Mouse (Mus musculus): ENCODE data around the gene Krtdap. TPM values are rescaled to one million over a fixed set of nuclear protein-coding genes. Genes with fewer than 3 reads are reported as not detected.
"Not testable (repeated sequence)": the region's sequence is repeated elsewhere in the genome, so short reads cannot be mapped to it uniquely, and the experiment has no call there.

The Krtdap gene
- polyA plus RNA-seq (2015; fragmentation: Nextera tagmentation; extraction: Ambion mirVana) = 1.0 and 1.5 TPM in 2 replicates

- Histone ChIP-seq H3K9me3 (ENCODE audit: low read length) (no peaks in the 10 kb centered on the region), H3K27me3 (ENCODE audit: insufficient read depth, low read length) (no peaks in the 10 kb centered on the region), H3K9ac (replicated peaks; ENCODE audit: low read length) (no peak within 1 kb of the TSS), H3K36me3 (ENCODE audit: insufficient read depth, low read length) (no peaks in the 10 kb centered on the region), H3K4me1 (ENCODE audit: insufficient read depth, low read length) (no peaks in the 10 kb centered on the region), H3K4me3 (ENCODE audit: low read length) (no peak within 1 kb of the TSS), H3K4me2 (replicated peaks; ENCODE audit: low read depth, low read length) (no peak within 1 kb of the TSS), H3K27ac (ENCODE audit: low read length) (no peak within 1 kb of the TSS)
- WGBS = 45% methylated on average over 15 of the region's 15 CpGs
- no peak for ATAC-seq (ENCODE audit: low FRiP score, low TSS enrichment)
Observed at GRCm38 (mm10) chr7:30787377-30788022, at the start of gene Krtdap. TSS of gene Krtdap (plus strand) at chr7:30787896.

- H3K27me3 ChIP-seq (ENCODE audit: insufficient read depth, low read length); H3K4me1 ChIP-seq (ENCODE audit: insufficient read depth, low read length); H3K4me3 ChIP-seq (ENCODE audit: low read length); H3K9ac ChIP-seq (replicated peaks; ENCODE audit: low read length); H3K4me2 ChIP-seq (replicated peaks; ENCODE audit: low read depth, low read length); H3K27ac ChIP-seq (ENCODE audit: low read length); H3K9me3 ChIP-seq (ENCODE audit: low read length); H3K36me3 ChIP-seq (ENCODE audit: insufficient read depth, low read length); ATAC-seq (ENCODE audit: low FRiP score, low TSS enrichment): not testable (repeated sequence)
- WGBS = 75% methylated on average over 2 of the region's 2 CpGs
Observed at GRCm38 (mm10) chr7:30742570-30742969, 45.1 kb upstream of the Krtdap start.

GRCm38 (mm10) chr7:30743617-30744016, 44.1 kb upstream of the Krtdap start, which contains the start of gene Gapdhs:
TSS of gene Gapdhs (minus strand) at chr7:30743681.
- no CpG with 5 or more reads among the region's 4 CpGs for WGBS
- H3K27ac ChIP-seq (ENCODE audit: low read length); H3K27me3 ChIP-seq (ENCODE audit: insufficient read depth, low read length); H3K4me3 ChIP-seq (ENCODE audit: low read length); H3K9ac ChIP-seq (replicated peaks; ENCODE audit: low read length); H3K4me2 ChIP-seq (replicated peaks; ENCODE audit: low read depth, low read length); H3K36me3 ChIP-seq (ENCODE audit: insufficient read depth, low read length); H3K9me3 ChIP-seq (ENCODE audit: low read length); H3K4me1 ChIP-seq (ENCODE audit: insufficient read depth, low read length): not testable (repeated sequence)
- ATAC-seq (ENCODE audit: low FRiP score, low TSS enrichment) = 0 out of 2 replicates have a peak, but pooled peaks have one; percentile 25

GRCm38 (mm10) chr7:30744022-30744598, 43.6 kb upstream of the Krtdap start:
- H3K9me3 ChIP-seq (ENCODE audit: low read length) = no peaks in the 10 kb centered on the region
- H3K36me3 ChIP-seq (ENCODE audit: insufficient read depth, low read length) = 0 out of 2 replicates have a peak, but pooled peaks cover 6% of the 10 kb centered on the region
- no peaks in the 10 kb centered on the region for H3K27me3 ChIP-seq (ENCODE audit: insufficient read depth, low read length)
- peaks cover 7% of the 10 kb centered on the region for H3K4me1 ChIP-seq (ENCODE audit: insufficient read depth, low read length)
- WGBS = 40% methylated on average over 4 of the region's 4 CpGs
- no peak overlapping the region for H3K4me2 ChIP-seq (replicated peaks; ENCODE audit: low read depth, low read length)
- no peak; the same call in 1 of the 2 replicates for ATAC-seq (ENCODE audit: low FRiP score, low TSS enrichment)
- no peak overlapping the region for H3K9ac ChIP-seq (replicated peaks; ENCODE audit: low read length)
- H3K4me3 ChIP-seq (ENCODE audit: low read length) = no peak overlapping the region
- H3K27ac ChIP-seq (ENCODE audit: low read length) = no peak overlapping the region

GRCm38 (mm10) chr7:30747525-30748204, 40.0 kb upstream of the Krtdap start:
- H3K27ac ChIP-seq (ENCODE audit: low read length) = no peak overlapping the region
- ATAC-seq (ENCODE audit: low FRiP score, low TSS enrichment) = no peak
- no peak overlapping the region for H3K4me2 ChIP-seq (replicated peaks; ENCODE audit: low read depth, low read length)
- no peaks in the 10 kb centered on the region for H3K9me3 ChIP-seq (ENCODE audit: low read length)
- no peaks in the 10 kb centered on the region for H3K36me3 ChIP-seq (ENCODE audit: insufficient read depth, low read length)
- no peak overlapping the region for H3K4me3 ChIP-seq (ENCODE audit: low read length)
- 74% methylated on average over 7 of the region's 7 CpGs for WGBS
- no peaks in the 10 kb centered on the region for H3K27me3 ChIP-seq (ENCODE audit: insufficient read depth, low read length)
- peaks cover 25% of the 10 kb centered on the region for H3K4me1 ChIP-seq (ENCODE audit: insufficient read depth, low read length)
- no peak overlapping the region for H3K9ac ChIP-seq (replicated peaks; ENCODE audit: low read length)

- Histone ChIP-seq H3K27me3 (ENCODE audit: insufficient read depth, low read length) (no peaks in the 10 kb centered on the region), H3K36me3 (ENCODE audit: insufficient read depth, low read length) (peaks cover 7% of the 10 kb centered on the region), H3K27ac (ENCODE audit: low read length) (0 out of 2 replicates have a peak overlapping the region, but pooled peaks have one; percentile 43), H3K9ac (replicated peaks; ENCODE audit: low read length) (no peak overlapping the region), H3K4me2 (replicated peaks; ENCODE audit: low read depth, low read length) (no peak overlapping the region), H3K4me1 (ENCODE audit: insufficient read depth, low read length) (peaks cover 18% of the 10 kb centered on the region), H3K4me3 (ENCODE audit: low read length) (no peak overlapping the region), H3K9me3 (ENCODE audit: low read length) (peaks cover 10% of the 10 kb centered on the region)
- 56% methylated on average over 13 of the region's 13 CpGs for WGBS
- ATAC-seq (ENCODE audit: low FRiP score, low TSS enrichment) = peak; percentile 71; the same call in 1 of the 2 replicates
Observed at GRCm38 (mm10) chr7:30749824-30750606, 37.7 kb upstream of the Krtdap start.

GRCm38 (mm10) chr7:30751086-30751669, 36.5 kb upstream of the Krtdap start, which contains the start of gene Sbsn:
TSS of gene Sbsn (plus strand) at chr7:30751471.
- no peak within 1 kb of the TSS for H3K27ac ChIP-seq (ENCODE audit: low read length)

GRCm38 (mm10) chr7:30757001-30757400, 30.7 kb upstream of the Krtdap start:
- H3K4me1 ChIP-seq (ENCODE audit: insufficient read depth, low read length) = no peaks in the 10 kb centered on the region
- peaks cover 12% of the 10 kb centered on the region for H3K9me3 ChIP-seq (ENCODE audit: low read length)
- no peak overlapping the region for H3K4me3 ChIP-seq (ENCODE audit: low read length)
- H3K27me3 ChIP-seq (ENCODE audit: insufficient read depth, low read length) = no peaks in the 10 kb centered on the region
- H3K4me2 ChIP-seq (replicated peaks; ENCODE audit: low read depth, low read length) = no peak overlapping the region
- no peak overlapping the region for H3K9ac ChIP-seq (replicated peaks; ENCODE audit: low read length)
- ATAC-seq (ENCODE audit: low FRiP score, low TSS enrichment) = no peak
- WGBS = 80% methylated on average over 3 of the region's 3 CpGs
- peaks cover 10% of the 10 kb centered on the region for H3K36me3 ChIP-seq (ENCODE audit: insufficient read depth, low read length)
- H3K27ac ChIP-seq (ENCODE audit: low read length) = no peak overlapping the region

More at GRCm38 (mm10) chr7:30751086-30751669, 36.5 kb upstream of the Krtdap start, which contains the start of gene Sbsn:
- peaks cover 10% of the 10 kb centered on the region for H3K36me3 ChIP-seq (ENCODE audit: insufficient read depth, low read length)
- H3K4me3 ChIP-seq (ENCODE audit: low read length) = no peak within 1 kb of the TSS
- H3K9ac ChIP-seq (replicated peaks; ENCODE audit: low read length) = no peak within 1 kb of the TSS
- peak; percentile 68 for ATAC-seq (ENCODE audit: low FRiP score, low TSS enrichment)
- WGBS = 35% methylated on average over 5 of the region's 5 CpGs
- H3K4me1 ChIP-seq (ENCODE audit: insufficient read depth, low read length) = peaks cover 18% of the 10 kb centered on the region
- H3K9me3 ChIP-seq (ENCODE audit: low read length) = peaks cover 12% of the 10 kb centered on the region
- no peaks in the 10 kb centered on the region for H3K27me3 ChIP-seq (ENCODE audit: insufficient read depth, low read length)
- H3K4me2 ChIP-seq (replicated peaks; ENCODE audit: low read depth, low read length) = no peak within 1 kb of the TSS

GRCm38 (mm10) chr7:30758853-30759252, 28.8 kb upstream of the Krtdap start:
- H3K4me2 ChIP-seq (replicated peaks; ENCODE audit: low read depth, low read length) = no peak overlapping the region
- H3K9ac ChIP-seq (replicated peaks; ENCODE audit: low read length) = no peak overlapping the region
- H3K4me1 ChIP-seq (ENCODE audit: insufficient read depth, low read length) = no peaks in the 10 kb centered on the region
- peaks cover 12% of the 10 kb centered on the region for H3K9me3 ChIP-seq (ENCODE audit: low read length)
- ATAC-seq (ENCODE audit: low FRiP score, low TSS enrichment) = peak; percentile 59; the same call in 1 of the 2 replicates
- H3K4me3 ChIP-seq (ENCODE audit: low read length) = no peak overlapping the region
- WGBS = 30% methylated on average over 4 of the region's 4 CpGs
- peaks cover 10% of the 10 kb centered on the region for H3K36me3 ChIP-seq (ENCODE audit: insufficient read depth, low read length)
- H3K27me3 ChIP-seq (ENCODE audit: insufficient read depth, low read length) = no peaks in the 10 kb centered on the region
- no peak overlapping the region for H3K27ac ChIP-seq (ENCODE audit: low read length)

Measured in kidney, embryonic 16.5 days (tissue).